ENCODE assay signal across 11 mouse cellular contexts in the genomic region with DNA sequence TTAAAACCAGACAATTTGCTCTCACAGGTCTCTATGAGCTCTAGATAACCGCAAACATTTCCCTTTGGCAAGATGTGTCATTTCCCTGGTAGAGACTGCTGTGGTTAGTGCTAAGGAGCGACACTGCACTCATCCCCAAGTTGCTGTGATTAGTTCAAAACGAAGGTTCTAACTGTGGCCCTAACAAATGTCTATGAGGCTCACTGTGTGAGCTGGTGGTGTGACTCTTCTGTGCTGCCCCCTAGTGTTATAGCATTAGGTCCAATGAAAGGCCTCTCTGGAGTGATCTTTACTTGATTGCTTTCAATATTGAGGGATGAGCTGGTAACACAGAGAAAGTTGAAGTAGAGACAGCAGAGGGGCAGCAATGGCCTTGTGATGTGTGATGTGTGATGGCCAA.
A peak's percentile ranks its signal among the peaks of the same experiment; 100 is the strongest.
DNase-seq lines count a peak whose midpoint lies in the region; ATAC-seq and TF ChIP-seq lines count a peak whose summit lies in the region.
"Had no signal": no experiment of that assay in that cellular context is flagged by ENCODE, and none has a peak within 500 bp of the region (broad histone marks: within the 10 kb centered on the region; RNA-seq: fewer than 3 reads in every experiment).

No protein-coding gene starts in this region.

- H3K27me3 ChIP-seq in forebrain, embryonic 14.5 days (replicated peaks; ENCODE audit: control insufficient read depth, insufficient read depth, low read length), result no peaks in the 10 kb centered on the region
- H3K27me3 ChIP-seq in forebrain, embryonic 13.5 days, result no peaks in the 10 kb centered on the region; the same call in 1 of the 2 replicates
- no peaks in the 10 kb centered on the region for H3K27me3 ChIP-seq in thymus, adult 2 months (ENCODE audit: control insufficient read depth, insufficient read depth, low read length)

- WGBS in forebrain, embryonic 14.5 days, result 55% methylated on average over 3 of the region's 3 CpGs
- WGBS in forebrain, embryonic 13.5 days, result 59% methylated on average over 3 of the region's 3 CpGs
- WGBS in thymus, adult 2 months, result 73% methylated on average over 3 of the region's 3 CpGs

- H3K9ac ChIP-seq in forebrain, embryonic 14.5 days (ENCODE audit: low read length), result no peak overlapping the region
- no peak overlapping the region for H3K9ac ChIP-seq in forebrain, embryonic 13.5 days

- ATAC-seq in forebrain, embryonic 14.5 days, result no peak
- no peak for ATAC-seq in forebrain, embryonic 13.5 days
- ATAC-seq in monocyte, adult 5-6 weeks (replicated peaks; ENCODE audit: insufficient number of reproducible peaks, low FRiP score, low TSS enrichment, poor library complexity, severe bottlenecking), result no peak

- peak; percentile 20 for DNase-seq in forebrain, embryonic 14.5 days (ENCODE audit: low spot score)
- peak; percentile 6 for DNase-seq in layer of hippocampus, adult 11-12 months (ENCODE audit: low spot score)
- DNase-seq in layer of hippocampus, adult 9-11 months, result no peak
- peak; percentile 53 for DNase-seq in thymus, postnatal 14 days
- DNase-seq in thymus, adult 2 months, result no peak
- DNase-seq in thymus, postnatal 4 days, result peak; percentile 24
- DNase-seq: kidney, adult 8-10 months; right cerebral cortex, postnatal 14 days had no signal

- no peaks in the 10 kb centered on the region for H3K9me3 ChIP-seq in forebrain, embryonic 14.5 days (replicated peaks; ENCODE audit: control insufficient read depth, low read length)
- H3K9me3 ChIP-seq in forebrain, embryonic 13.5 days (replicated peaks), result no peaks in the 10 kb centered on the region

- TF ChIP-seq CTCF in thymus, adult 2 months (IDR thresholded peaks at IDR 0.05; ENCODE audit: borderline replicate concordance, control insufficient read depth, extremely low read depth, insufficient read depth, low read length, poor library complexity), result no peak

- H3K4me3 ChIP-seq in forebrain, embryonic 14.5 days (ENCODE audit: low read depth, low read length), result no peak overlapping the region
- no peak overlapping the region for H3K4me3 ChIP-seq in forebrain, embryonic 13.5 days
- no peak overlapping the region for H3K4me3 ChIP-seq in thymus, adult 2 months (ENCODE audit: control insufficient read depth, insufficient read depth, low read length)

- peaks cover 5% of the 10 kb centered on the region; the same call in 1 of the 2 replicates for H3K4me1 ChIP-seq in forebrain, embryonic 14.5 days (ENCODE audit: control insufficient read depth, insufficient read depth, low read length)
- peaks cover 7% of the 10 kb centered on the region for H3K4me1 ChIP-seq in forebrain, embryonic 13.5 days
- no peaks in the 10 kb centered on the region for H3K4me1 ChIP-seq in thymus, adult 2 months (replicated peaks; ENCODE audit: control insufficient read depth, insufficient read depth, low read length)

- no peak overlapping the region for H3K27ac ChIP-seq in forebrain, embryonic 14.5 days (ENCODE audit: low read depth, low read length)
- H3K27ac ChIP-seq in forebrain, embryonic 13.5 days, result no peak overlapping the region
- no peak overlapping the region for H3K27ac ChIP-seq in thymus, adult 2 months (ENCODE audit: control insufficient read depth, insufficient read depth, low read length)
- H3K27ac ChIP-seq: macrophage had no signal

- H3K36me3 ChIP-seq in forebrain, embryonic 14.5 days (ENCODE audit: control insufficient read depth, insufficient read depth, low read length), result no peaks in the 10 kb centered on the region
- no peaks in the 10 kb centered on the region for H3K36me3 ChIP-seq in forebrain, embryonic 13.5 days (ENCODE audit: poor library complexity, severe bottlenecking)
- no peaks in the 10 kb centered on the region for H3K36me3 ChIP-seq in thymus, adult 2 months (ENCODE audit: control insufficient read depth, insufficient read depth, low read length)

- no peak for TF ChIP-seq POLR2A in thymus, adult 2 months (IDR thresholded peaks at IDR 0.05; ENCODE audit: control insufficient read depth, extremely low read depth, insufficient read depth, low read length, poor library complexity)

- no peak overlapping the region for H3K4me2 ChIP-seq in forebrain, embryonic 14.5 days (ENCODE audit: low read length)
- H3K4me2 ChIP-seq in forebrain, embryonic 13.5 days, result no peak overlapping the region

Comparison
In these comparisons a context has a peak if more than half of its experiments do, and no peak if none do; other contexts are left out.
1. DNase-seq: peak in forebrain, embryonic 14.5 days (single experiment), layer of hippocampus, adult 11-12 months (single experiment), thymus, postnatal 14 days (single experiment) and thymus, postnatal 4 days (single experiment); none in layer of hippocampus, adult 9-11 months (single experiment) and thymus, adult 2 months (single experiment).